Mouse (Mus musculus) cerebellum, adult (tissue): ENCODE measurements around the gene Itk.

Experiments used
- ATAC-seq: cut with Nextera tagmentation; 2 replicates; pipeline ENCODE4 v1.9.2; 2017; ENCODE audit warnings: mild to moderate bottlenecking, moderate library complexity, mixed read lengths; ENCODE audit not compliant: insufficient number of reproducible peaks, low FRiP score, low TSS enrichment

The Itk gene

GRCm38 (mm10) chr11:46362061-46363022, 27.0 kb downstream of the Itk start:
- ATAC-seq, result peak; percentile 72

- ATAC-seq, result no peak
Observed at GRCm38 (mm10) chr11:46360991-46361665, 28.2 kb downstream of the Itk start.

- no peak for ATAC-seq
Observed at GRCm38 (mm10) chr11:46358369-46358768, 30.9 kb downstream of the Itk start.

- ATAC-seq, result no peak
Observed at GRCm38 (mm10) chr11:46349681-46350410, 39.5 kb downstream of the Itk start.

GRCm38 (mm10) chr11:46348416-46348815, 40.9 kb downstream of the Itk start:
- ATAC-seq, result no peak

- ATAC-seq, result no peak
Observed at GRCm38 (mm10) chr11:46347756-46348155, 41.6 kb downstream of the Itk start.

- ATAC-seq, result no peak
Observed at GRCm38 (mm10) chr11:46343886-46344546, 45.3 kb downstream of the Itk start.

- no peak for ATAC-seq
Observed at GRCm38 (mm10) chr11:46341960-46342359, 47.4 kb downstream of the Itk start.

- ATAC-seq, result no peak
Observed at GRCm38 (mm10) chr11:46336020-46336419, 53.3 kb downstream of the Itk start.

GRCm38 (mm10) chr11:46332217-46332616, 57.1 kb downstream of the Itk start:
- ATAC-seq, result no peak

GRCm38 (mm10) chr11:46326271-46327015, 62.9 kb downstream of the Itk start:
- ATAC-seq, result no peak

GRCm38 (mm10) chr11:46321559-46321958, 67.8 kb downstream of the Itk start:
- no peak for ATAC-seq

GRCm38 (mm10) chr11:46314534-46314933, 74.8 kb downstream of the Itk start:
- no peak for ATAC-seq

GRCm38 (mm10) chr11:46313851-46314250, 75.5 kb downstream of the Itk start:
- no peak for ATAC-seq

GRCm38 (mm10) chr11:46312523-46313035, 76.7 kb downstream of the Itk start, which contains the start of gene Cyfip2:
TSS of gene Cyfip2 (minus strand) at chr11:46312859.
- peak; percentile 49 for ATAC-seq

GRCm38 (mm10) chr11:46311703-46312522, 77.4 kb downstream of the Itk start:
- peak; percentile 69 for ATAC-seq

- peak; percentile 3; the same call in 1 of the 2 replicates for ATAC-seq
Observed at GRCm38 (mm10) chr11:46311181-46311702, 78.1 kb downstream of the Itk start.

- no peak for ATAC-seq
Observed at GRCm38 (mm10) chr11:46310647-46311063, 78.7 kb downstream of the Itk start.
